Mouse (Mus musculus) hindbrain, embryonic 14.5 days (tissue): ENCODE data around the gene Slc30a9. TPM values are rescaled to one million over a fixed set of nuclear protein-coding genes. Genes with fewer than 3 reads are reported as not detected.

Experiments used
- ATAC-seq: fragments of 200-750 bp; cut with Nextera tagmentation; 2 replicates; pipeline ENCODE4 v1.8.0; 2017; ENCODE audit warnings: moderate number of reproducible peaks, mild to moderate bottlenecking, moderate TSS enrichment, moderate library complexity; ENCODE audit not compliant: low FRiP score
- DNase-seq: peaks from one replicate; pipeline ENCODE4 v3.0.0-alpha.2; 2015; ENCODE audit warnings: low spot score
- H3K27ac ChIP-seq: fragments of 300-500 bp; sonication (generic); 2 replicates; pipeline ENCODE4 v1.5.1; 2014; ENCODE audit warnings: mild to moderate bottlenecking, moderate library complexity
- H3K27me3 ChIP-seq: fragments of 300-500 bp; sonication (generic); 2 replicates; pipeline ENCODE4 v1.6.1; 2014; ENCODE audit warnings: mild to moderate bottlenecking, low read length, mixed read lengths; ENCODE audit not compliant: control insufficient read depth, insufficient read depth
- H3K36me3 ChIP-seq: fragments of 300-500 bp; sonication (generic); replicated peaks from 2 replicates; pipeline ENCODE4 v1.6.1; 2014; ENCODE audit not compliant: control insufficient read depth, insufficient read depth
- H3K4me1 ChIP-seq: fragments of 300-500 bp; sonication (generic); replicated peaks from 2 replicates; pipeline ENCODE4 v1.6.1; 2014; ENCODE audit warnings: antibody characterized with exemption, low read length, mixed read lengths; ENCODE audit not compliant: control insufficient read depth, insufficient read depth
- H3K4me2 ChIP-seq: fragments of 300-500 bp; sonication (generic); replicated peaks from 2 replicates; pipeline ENCODE4 v1.6.1; 2014; ENCODE audit warnings: mild to moderate bottlenecking, moderate library complexity
- H3K4me3 ChIP-seq: fragments of 300-500 bp; sonication (generic); replicated peaks from 2 replicates; pipeline ENCODE4 v1.5.1; 2014; ENCODE audit warnings: mild to moderate bottlenecking, low read length
- H3K9ac ChIP-seq: fragments of 300-500 bp; sonication (generic); 2 replicates; pipeline ENCODE4 v1.6.1; 2014
- H3K9me3 ChIP-seq: fragments of 300-500 bp; sonication (generic); 2 replicates; pipeline ENCODE4 v1.6.1; 2016; ENCODE audit warnings: low read length; ENCODE audit not compliant: control insufficient read depth
- WGBS: fragments of 180-500 bp; shearing (Covaris S2); extraction: QIAGEN DNeasy Blood & Tissue Kit; methylation state at CpG from one replicate; pipeline ENCODE4 v1.1.7; 2014; 5-methylcytosine and 5-hydroxymethylcytosine counted together
- polyA plus RNA-seq: library from polyadenylated mRNA; unstranded; fragments of >200 nt; fragmentation: Nextera tagmentation; extraction: Ambion mirVana; gene quantifications from 2 replicates; pipeline ENCODE4 v1.2.1, GENCODE M21; 2014

Gene Slc30a9
- polyA plus RNA-seq, 1 experiment from 2014 or later: 183 TPM

GRCm38 (mm10) chr5:67280400-67280799, 26.4 kb upstream of the Slc30a9 start:
- Histone ChIP-seq H3K4me1 (no peaks in the 10 kb centered on the region), H3K4me3 (no peak overlapping the region), H3K27ac (no peak overlapping the region), H3K9ac (no peak overlapping the region), H3K9me3 (no peaks in the 10 kb centered on the region), H3K36me3 (peaks cover 42% of the 10 kb centered on the region), H3K4me2 (no peak overlapping the region), H3K27me3 (no peaks in the 10 kb centered on the region)
- no peak for DNase-seq
- 92% methylated on average over 4 of the region's 4 CpGs for WGBS
- ATAC-seq: no peak

DNA sequence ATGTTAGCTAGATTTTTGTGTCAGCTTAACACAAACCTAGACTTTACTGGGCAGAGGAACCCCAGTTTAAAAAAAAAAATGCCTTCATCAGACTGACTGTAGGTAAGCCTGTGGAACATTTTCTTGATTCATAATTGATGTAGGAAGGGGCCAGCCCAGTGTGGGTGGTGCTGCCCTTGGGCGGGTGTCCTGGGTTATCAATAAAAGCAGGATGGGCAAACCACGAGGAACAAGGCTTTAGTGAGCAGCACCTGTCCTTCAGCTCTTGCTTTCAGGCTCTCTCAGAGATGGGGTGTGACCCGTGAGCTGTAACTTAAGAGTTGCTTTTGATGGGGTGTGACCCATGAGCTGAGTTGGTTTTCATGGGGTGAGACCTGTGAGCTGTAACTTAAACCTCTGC, 11.7 kb upstream of the Slc30a9 start:
- Histone ChIP-seq H3K4me3 (no peak overlapping the region), H3K27me3 (no peaks in the 10 kb centered on the region), H3K9ac (no peak overlapping the region), H3K9me3 (no peaks in the 10 kb centered on the region), H3K27ac (no peak overlapping the region), H3K36me3 (peaks cover 7% of the 10 kb centered on the region; the same call in 1 of the 2 replicates), H3K4me2 (no peak overlapping the region), H3K4me1 (no peaks in the 10 kb centered on the region)
- ATAC-seq (no peak), DNase-seq (no peak)
- WGBS: 76% methylated on average over 3 of the region's 3 CpGs

- no peaks in the 10 kb centered on the region for H3K4me1 ChIP-seq
- peaks cover 5% of the 10 kb centered on the region; the same call in 1 of the 2 replicates for H3K36me3 ChIP-seq
- H3K4me2 ChIP-seq: no peak overlapping the region
- no peak for DNase-seq
- 88% methylated on average over 6 of the region's 6 CpGs for WGBS
- ATAC-seq: no peak
- no peaks in the 10 kb centered on the region for H3K9me3 ChIP-seq
- no peak overlapping the region for H3K4me3 ChIP-seq
- no peak overlapping the region for H3K9ac ChIP-seq
- no peaks in the 10 kb centered on the region for H3K27me3 ChIP-seq
- H3K27ac ChIP-seq: no peak overlapping the region
These were observed 11.1 kb upstream of the Slc30a9 start for GRCm38 (mm10) chr5:67295682-67296081.

GRCm38 (mm10) chr5:67296171-67296570, 10.6 kb upstream of the Slc30a9 start:
- Histone ChIP-seq H3K4me1 (no peaks in the 10 kb centered on the region), H3K4me2 (no peak overlapping the region), H3K27me3 (no peaks in the 10 kb centered on the region), H3K9me3 (no peaks in the 10 kb centered on the region), H3K36me3 (peaks cover 5% of the 10 kb centered on the region; the same call in 1 of the 2 replicates), H3K4me3 (no peak overlapping the region), H3K27ac (no peak overlapping the region), H3K9ac (no peak overlapping the region)
- DNase-seq (no peak), ATAC-seq (no peak)
- 95% methylated on average over 1 of the region's 1 CpGs for WGBS

- Histone ChIP-seq H3K27me3 (no peaks in the 10 kb centered on the region), H3K4me2 (no peak overlapping the region), H3K9me3 (no peaks in the 10 kb centered on the region), H3K9ac (no peak overlapping the region), H3K36me3 (peaks cover 5% of the 10 kb centered on the region; the same call in 1 of the 2 replicates), H3K4me3 (no peak overlapping the region), H3K27ac (no peak overlapping the region), H3K4me1 (no peaks in the 10 kb centered on the region)
- ATAC-seq (no peak), DNase-seq (no peak)
- 85% methylated on average over 5 of the region's 5 CpGs for WGBS
These were observed 9.5 kb upstream of the Slc30a9 start for GRCm38 (mm10) chr5:67297026-67297813.

DNA sequence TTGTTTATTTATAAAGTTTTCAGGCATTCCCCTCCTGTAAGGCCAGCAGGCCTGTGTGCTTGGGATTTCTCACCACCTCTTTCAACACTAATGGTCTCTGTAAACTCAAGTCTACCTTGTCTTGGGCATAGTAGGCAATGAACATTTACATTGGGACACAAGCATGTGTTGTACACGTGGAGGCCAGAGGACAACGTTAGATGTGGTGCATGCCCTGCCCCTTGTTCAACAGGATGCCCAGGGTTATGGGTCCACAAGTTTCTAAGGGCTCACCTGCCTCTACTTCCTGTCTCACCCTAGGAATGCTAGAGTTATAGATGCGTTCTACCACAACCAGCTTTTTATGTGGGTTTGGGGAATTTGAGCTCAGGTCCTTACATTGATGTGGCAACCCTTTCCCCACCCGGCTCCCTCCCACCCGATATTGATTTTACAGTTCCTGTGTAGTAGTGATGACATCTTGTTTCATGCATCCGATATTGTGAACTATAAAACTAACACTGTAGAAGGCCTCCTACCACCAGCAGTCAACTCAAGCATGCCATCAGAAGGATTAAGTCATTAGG, 6.8 kb upstream of the Slc30a9 start:
- Histone ChIP-seq H3K4me3 (no peak overlapping the region), H3K27me3 (no peaks in the 10 kb centered on the region), H3K36me3 (no peaks in the 10 kb centered on the region), H3K9me3 (no peaks in the 10 kb centered on the region), H3K4me1 (no peaks in the 10 kb centered on the region), H3K9ac (no peak overlapping the region), H3K27ac (no peak overlapping the region), H3K4me2 (no peak overlapping the region)
- ATAC-seq (no peak), DNase-seq (no peak)
- 94% methylated on average over 6 of the region's 6 CpGs for WGBS

DNA sequence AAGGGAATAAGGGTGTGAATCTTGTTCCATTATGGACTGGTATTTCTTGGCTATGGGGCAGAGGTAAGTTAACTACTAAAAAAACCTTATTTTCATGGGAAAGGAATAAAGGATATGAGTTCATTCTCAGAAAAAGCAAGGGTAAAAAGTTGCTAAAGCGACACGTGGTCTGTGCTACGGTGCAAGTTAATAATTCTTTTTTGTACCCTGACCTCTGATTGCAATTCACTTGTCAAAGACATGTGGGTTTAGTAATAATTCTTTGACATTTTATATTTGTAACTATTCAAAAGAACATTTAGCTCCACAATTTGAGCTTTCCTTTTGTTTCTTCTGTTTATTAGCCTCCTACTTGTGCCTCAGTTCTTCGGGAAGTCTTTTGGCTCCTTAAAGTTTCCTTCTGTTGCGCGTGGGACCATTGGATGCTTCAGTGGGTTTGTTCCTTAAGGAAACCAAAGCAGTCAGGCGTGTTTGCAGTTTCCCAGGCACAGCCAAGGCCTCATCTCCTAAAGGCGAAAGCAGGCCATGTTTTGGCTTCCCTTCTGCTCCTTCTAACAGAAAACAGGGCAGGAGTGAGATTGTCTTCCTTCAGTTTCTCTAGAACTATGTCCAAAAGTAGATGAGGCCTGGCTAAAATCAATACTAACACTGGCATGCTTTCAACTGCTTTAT, 5.7 kb upstream of the Slc30a9 start:
- no peak overlapping the region for H3K4me2 ChIP-seq
- no peaks in the 10 kb centered on the region for H3K27me3 ChIP-seq
- H3K9ac ChIP-seq: no peak overlapping the region
- ATAC-seq (no peak), DNase-seq (no peak)
- H3K27ac ChIP-seq: no peak overlapping the region
- H3K9me3 ChIP-seq: no peaks in the 10 kb centered on the region
- H3K4me3 ChIP-seq: no peak overlapping the region
- 95% methylated on average over 8 of the region's 8 CpGs for WGBS
- no peaks in the 10 kb centered on the region for H3K4me1 ChIP-seq
- no peaks in the 10 kb centered on the region for H3K36me3 ChIP-seq

DNA sequence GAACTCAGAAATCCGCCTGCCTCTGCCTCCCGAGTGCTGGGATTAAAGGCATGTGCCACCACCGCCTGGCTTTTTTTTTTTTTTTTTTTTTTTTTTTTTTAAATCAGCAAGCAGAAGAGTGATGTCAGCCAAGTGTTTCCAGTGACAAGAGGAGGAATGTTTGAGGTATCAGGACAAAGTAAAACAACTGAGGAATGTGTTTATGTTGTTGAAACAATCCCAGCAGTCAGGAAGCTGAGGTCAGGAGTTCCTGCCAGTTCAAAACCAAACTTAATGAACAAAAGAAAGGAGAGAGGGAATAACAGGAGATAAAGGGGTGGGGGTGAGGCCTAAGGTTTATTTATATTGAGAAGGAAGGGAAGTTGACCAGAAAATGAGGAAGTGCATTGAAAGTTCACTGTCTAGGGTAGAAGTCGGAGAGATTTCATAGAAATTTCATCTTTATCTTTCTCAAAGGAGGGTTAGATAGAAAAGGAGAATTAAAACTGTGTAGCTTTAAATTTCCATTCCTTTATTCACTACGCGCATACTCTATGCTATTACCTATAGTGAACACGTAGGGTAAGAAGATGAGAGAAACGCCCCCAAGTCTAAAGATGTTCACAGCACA, 4.9 kb upstream of the Slc30a9 start:
- no peaks in the 10 kb centered on the region for H3K4me1 ChIP-seq
- WGBS: 85% methylated on average over 7 of the region's 8 CpGs
- no peak overlapping the region for H3K4me3 ChIP-seq
- no peak overlapping the region for H3K4me2 ChIP-seq
- H3K9ac ChIP-seq: no peak overlapping the region
- no peaks in the 10 kb centered on the region for H3K36me3 ChIP-seq
- H3K27me3 ChIP-seq: no peaks in the 10 kb centered on the region
- H3K27ac ChIP-seq: no peak overlapping the region
- no peaks in the 10 kb centered on the region for H3K9me3 ChIP-seq
- ATAC-seq (no peak), DNase-seq (no peak)

DNA sequence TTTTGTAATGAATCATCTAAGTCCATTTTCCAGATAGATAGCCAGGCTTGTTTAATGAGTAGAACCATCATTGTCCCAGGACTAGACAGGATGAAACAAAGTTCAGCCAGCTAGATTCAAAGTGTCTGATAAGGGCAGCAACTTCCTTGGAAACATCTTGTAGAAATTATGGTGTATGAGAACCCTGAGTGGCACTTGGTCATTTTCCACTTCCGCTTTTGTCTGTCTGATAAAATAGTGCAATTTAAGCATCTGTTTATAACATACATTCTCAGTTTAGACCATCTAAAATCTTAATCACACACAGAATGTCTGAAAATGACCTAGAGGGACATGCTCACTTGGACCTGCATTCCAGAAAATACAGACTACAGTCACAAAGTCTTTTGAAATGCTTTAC, 2.9 kb upstream of the Slc30a9 start:
- no peaks in the 10 kb centered on the region for H3K9me3 ChIP-seq
- no peak for DNase-seq
- no peak overlapping the region for H3K4me3 ChIP-seq
- WGBS: 100% methylated on average over 1 of the region's 1 CpGs
- no peak overlapping the region for H3K4me2 ChIP-seq
- H3K9ac ChIP-seq: no peak overlapping the region
- ATAC-seq: no peak
- no peaks in the 10 kb centered on the region for H3K36me3 ChIP-seq
- H3K4me1 ChIP-seq: peaks cover 12% of the 10 kb centered on the region
- H3K27me3 ChIP-seq: no peaks in the 10 kb centered on the region
- no peak overlapping the region for H3K27ac ChIP-seq
